Mouse (Mus musculus): ENCODE results near the gene Plpp3. TPM values are rescaled to one million over a fixed set of nuclear protein-coding genes. Genes with fewer than 3 reads are reported as not detected.

Plpp3 gene
- polyA plus RNA-seq, 1 experiment = 58.9 TPM

DNA sequence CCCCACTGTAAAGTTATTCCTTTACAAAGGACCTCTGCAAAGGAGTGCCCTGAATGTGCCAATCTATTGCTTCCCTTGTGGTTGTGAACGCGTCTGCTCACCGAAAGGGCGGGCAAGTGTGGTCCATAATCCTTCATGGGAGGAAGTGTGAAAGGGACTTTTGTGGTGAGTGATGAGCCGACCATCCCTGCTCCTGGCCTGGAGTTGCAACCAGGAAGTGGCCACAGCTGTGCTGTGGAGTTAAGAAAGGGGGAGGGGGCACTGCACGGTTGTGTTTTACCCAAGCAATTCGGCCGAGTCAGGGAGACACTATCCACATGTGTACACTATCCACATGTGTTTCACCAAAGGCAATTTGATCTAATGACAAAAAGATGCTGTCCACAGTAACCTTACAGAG lies 49.8 kb downstream of the Plpp3 start:
- DNase-seq (ENCODE audit: low read depth) = no peak
- TF ChIP-seq CTCF (IDR thresholded peaks at IDR 0.05; ENCODE audit: borderline replicate concordance, extremely low read depth, insufficient read depth, insufficient read length) (no peak), POLR2A (IDR thresholded peaks at IDR 0.05; ENCODE audit: borderline replicate concordance, extremely low read depth, insufficient read depth, insufficient read length, poor library complexity, severe bottlenecking) (no peak)

GRCm38 (mm10) chr4:105207641-105208040 lies 50.5 kb downstream of the Plpp3 start:
- TF ChIP-seq CTCF (IDR thresholded peaks at IDR 0.05; ENCODE audit: borderline replicate concordance, extremely low read depth, insufficient read depth, insufficient read length) = no peak
- no peak for DNase-seq (ENCODE audit: low read depth)

DNA sequence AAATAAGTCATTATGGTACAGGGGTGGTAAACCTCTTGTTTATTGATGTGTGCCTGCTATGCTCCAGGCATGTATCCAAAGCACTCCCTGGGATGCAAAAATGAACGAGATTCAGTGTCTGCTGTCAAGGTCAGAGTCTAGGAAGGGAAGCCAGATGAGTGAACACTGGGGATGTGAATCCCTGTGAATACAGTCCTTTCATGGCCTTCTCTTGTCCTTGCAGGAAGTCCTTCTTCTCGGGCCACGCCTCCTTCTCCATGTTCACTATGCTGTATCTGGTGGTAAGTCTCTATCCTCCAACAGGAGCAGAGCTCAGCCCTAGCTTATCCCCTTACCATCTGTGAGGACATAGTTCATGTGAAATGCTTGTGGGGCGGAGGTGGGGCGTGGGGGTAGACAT lies 51.8 kb downstream of the Plpp3 start:
- no peak for TF ChIP-seq POLR2A (IDR thresholded peaks at IDR 0.05; ENCODE audit: borderline replicate concordance, extremely low read depth, insufficient read depth, insufficient read length, poor library complexity, severe bottlenecking)
- no peak for TF ChIP-seq CTCF (IDR thresholded peaks at IDR 0.05; ENCODE audit: borderline replicate concordance, extremely low read depth, insufficient read depth, insufficient read length)
- DNase-seq (ENCODE audit: low read depth) = no peak

DNA sequence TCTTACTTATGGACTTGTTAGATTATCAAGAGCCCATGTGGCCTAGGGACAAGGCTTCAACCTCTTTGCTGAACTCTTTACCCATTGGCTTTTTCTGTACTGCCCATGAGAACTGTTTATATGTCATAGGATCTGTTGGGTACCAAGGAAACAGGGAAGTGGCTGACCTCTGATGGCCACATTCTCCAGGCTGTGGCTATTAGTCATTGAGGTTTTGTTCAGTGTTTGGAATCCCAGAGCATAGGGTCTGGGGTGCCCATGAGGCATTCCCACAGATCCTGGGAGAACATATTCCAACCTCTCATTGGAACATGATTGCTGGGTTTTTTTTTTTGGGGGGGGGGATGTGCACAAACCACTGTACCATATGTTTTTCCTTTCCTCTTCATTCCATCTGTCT lies 56.2 kb downstream of the Plpp3 start:
- TF ChIP-seq POLR2A (IDR thresholded peaks at IDR 0.05; ENCODE audit: borderline replicate concordance, extremely low read depth, insufficient read depth, insufficient read length, poor library complexity, severe bottlenecking) = no peak
- TF ChIP-seq CTCF (IDR thresholded peaks at IDR 0.05; ENCODE audit: borderline replicate concordance, extremely low read depth, insufficient read depth, insufficient read length) = no peak
- no peak for DNase-seq (ENCODE audit: low read depth)

- DNase-seq (ENCODE audit: low read depth) = no peak
- TF ChIP-seq POLR2A (IDR thresholded peaks at IDR 0.05; ENCODE audit: borderline replicate concordance, extremely low read depth, insufficient read depth, insufficient read length, poor library complexity, severe bottlenecking) (no peak), CTCF (IDR thresholded peaks at IDR 0.05; ENCODE audit: borderline replicate concordance, extremely low read depth, insufficient read depth, insufficient read length) (no peak)
Measured at GRCm38 (mm10) chr4:105214438-105214837, 57.3 kb downstream of the Plpp3 start.

DNA sequence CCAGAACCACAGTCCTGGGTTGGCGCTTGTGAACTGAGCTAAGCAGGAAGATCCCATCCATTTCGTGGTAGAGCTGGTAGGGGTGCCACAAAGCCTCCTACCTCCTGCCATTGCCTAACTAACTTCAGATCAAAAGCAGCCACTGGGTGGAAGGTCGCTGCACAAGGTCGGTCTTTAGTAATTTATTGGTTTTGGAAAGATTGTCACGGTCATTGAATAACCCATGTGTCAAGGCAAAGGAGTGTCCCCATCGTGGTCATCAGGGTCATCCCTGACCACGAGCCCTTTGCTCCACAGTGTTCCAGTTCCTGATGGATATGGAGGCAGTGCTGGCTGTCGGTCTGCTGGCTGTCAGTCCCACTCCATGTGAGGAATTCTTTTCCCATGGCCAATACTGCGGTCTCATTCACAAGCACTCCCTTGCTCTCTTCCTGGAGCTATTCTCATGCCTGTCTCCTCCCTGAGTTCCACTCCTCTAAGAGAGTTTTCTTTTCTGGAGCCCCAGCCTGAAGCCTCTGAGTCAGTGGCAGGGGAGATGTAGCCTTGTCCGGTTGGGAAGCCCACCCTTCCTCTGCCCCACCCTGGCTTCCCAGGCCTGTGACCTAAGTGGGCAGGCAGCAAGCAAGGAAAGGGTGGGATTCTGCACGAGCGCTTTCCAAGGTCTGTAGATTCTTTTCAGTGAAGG lies 58.7 kb downstream of the Plpp3 start:
- TF ChIP-seq POLR2A (IDR thresholded peaks at IDR 0.05; ENCODE audit: borderline replicate concordance, extremely low read depth, insufficient read depth, insufficient read length, poor library complexity, severe bottlenecking) (no peak), CTCF (IDR thresholded peaks at IDR 0.05; ENCODE audit: borderline replicate concordance, extremely low read depth, insufficient read depth, insufficient read length) (no peak)
- no peak for DNase-seq (ENCODE audit: low read depth)

- DNase-seq (ENCODE audit: low read depth) = no peak
- no peak for TF ChIP-seq POLR2A (IDR thresholded peaks at IDR 0.05; ENCODE audit: borderline replicate concordance, extremely low read depth, insufficient read depth, insufficient read length, poor library complexity, severe bottlenecking)
- TF ChIP-seq CTCF (IDR thresholded peaks at IDR 0.05; ENCODE audit: borderline replicate concordance, extremely low read depth, insufficient read depth, insufficient read length) = no peak
Measured at GRCm38 (mm10) chr4:105218202-105218601, 61.1 kb downstream of the Plpp3 start.

- peak; percentile 59 for DNase-seq (ENCODE audit: low read depth)
- TF ChIP-seq POLR2A (IDR thresholded peaks at IDR 0.05; ENCODE audit: borderline replicate concordance, extremely low read depth, insufficient read depth, insufficient read length, poor library complexity, severe bottlenecking) (no peak), CTCF (IDR thresholded peaks at IDR 0.05; ENCODE audit: borderline replicate concordance, extremely low read depth, insufficient read depth, insufficient read length) (no peak)
Measured at GRCm38 (mm10) chr4:105219316-105219715, 62.2 kb downstream of the Plpp3 start.

- TF ChIP-seq POLR2A (IDR thresholded peaks at IDR 0.05; ENCODE audit: borderline replicate concordance, extremely low read depth, insufficient read depth, insufficient read length, poor library complexity, severe bottlenecking) = no peak
- no peak for TF ChIP-seq CTCF (IDR thresholded peaks at IDR 0.05; ENCODE audit: borderline replicate concordance, extremely low read depth, insufficient read depth, insufficient read length)
- no peak for DNase-seq (ENCODE audit: low read depth)
Measured at GRCm38 (mm10) chr4:105220849-105221248, 63.7 kb downstream of the Plpp3 start.

- TF ChIP-seq POLR2A (IDR thresholded peaks at IDR 0.05; ENCODE audit: borderline replicate concordance, extremely low read depth, insufficient read depth, insufficient read length, poor library complexity, severe bottlenecking) (no peak), CTCF (IDR thresholded peaks at IDR 0.05; ENCODE audit: borderline replicate concordance, extremely low read depth, insufficient read depth, insufficient read length) (no peak)
- no peak for DNase-seq (ENCODE audit: low read depth)
Measured at GRCm38 (mm10) chr4:105221256-105221840, 64.2 kb downstream of the Plpp3 start.

DNA sequence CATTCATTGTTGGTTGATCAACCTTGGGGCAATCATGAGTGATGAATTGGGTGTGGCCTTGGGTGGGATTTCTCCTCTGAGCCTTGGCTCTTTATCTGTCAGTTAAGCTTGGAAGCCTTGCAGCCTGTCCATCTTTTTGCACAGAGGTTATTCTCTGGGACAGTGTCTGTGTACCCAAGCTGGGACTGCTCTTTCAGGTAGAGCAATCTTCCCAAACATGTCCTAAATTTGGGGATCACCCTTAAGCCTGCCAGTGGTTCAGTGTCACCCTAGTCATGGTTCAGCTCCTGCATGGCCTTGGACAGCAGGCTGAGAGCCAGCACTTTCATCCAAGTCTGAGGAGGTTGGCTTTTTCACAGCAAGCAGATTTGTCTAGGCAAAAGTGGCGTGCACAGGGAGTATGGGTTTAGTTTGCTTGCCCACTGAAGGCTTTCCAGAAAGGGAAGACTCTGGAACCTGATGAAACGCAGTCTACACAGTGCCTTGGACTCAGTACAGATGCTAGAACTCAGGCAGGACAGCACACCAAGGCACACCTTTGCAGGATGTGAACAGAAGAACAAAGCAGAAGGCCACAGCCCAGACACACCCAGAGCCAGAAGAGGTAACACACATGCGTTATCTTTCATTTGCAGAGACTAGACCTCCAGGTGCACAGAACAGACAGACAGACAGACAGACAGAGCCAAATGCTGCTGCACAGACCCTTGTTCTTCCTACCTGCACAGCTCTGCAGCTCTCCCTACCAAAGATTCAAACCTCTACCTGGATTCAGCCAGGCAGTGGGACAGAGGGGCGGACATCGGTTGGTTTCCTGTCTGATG lies 66.2 kb downstream of the Plpp3 start:
- TF ChIP-seq CTCF (IDR thresholded peaks at IDR 0.05; ENCODE audit: borderline replicate concordance, extremely low read depth, insufficient read depth, insufficient read length) (no peak), POLR2A (IDR thresholded peaks at IDR 0.05; ENCODE audit: borderline replicate concordance, extremely low read depth, insufficient read depth, insufficient read length, poor library complexity, severe bottlenecking) (no peak)
- no peak for DNase-seq (ENCODE audit: low read depth)

Measured in brain, embryonic 14.5 days (tissue).